8 mouse cellular contexts compared by ENCODE assay signal in genomic region chr19:45746153-45747020, GRCm38 (mm10). TPM values are rescaled to one million over a fixed set of nuclear protein-coding genes. Genes with fewer than 3 reads are reported as not detected.
DNase-seq lines count a peak whose midpoint lies in the region; ATAC-seq lines count a peak whose summit lies in the region.

No protein-coding gene starts in this region.

- H3K27me3 ChIP-seq in hindbrain, embryonic 11.5 days (ENCODE audit: control insufficient read depth, insufficient read depth, low read length): peaks cover 54% of the 10 kb centered on the region
- H3K27me3 ChIP-seq in lung, embryonic 15.5 days: peaks cover 52% of the 10 kb centered on the region

- no peak overlapping the region for H3K4me3 ChIP-seq in hindbrain, embryonic 11.5 days (ENCODE audit: low read depth, low read length)
- peak overlapping the region; percentile 5; the same call in 1 of the 2 replicates for H3K4me3 ChIP-seq in lung, embryonic 15.5 days

- H3K36me3 ChIP-seq in hindbrain, embryonic 11.5 days (ENCODE audit: control insufficient read depth, insufficient read depth, low read length): no peaks in the 10 kb centered on the region; the same call in 1 of the 2 replicates
- H3K36me3 ChIP-seq in lung, embryonic 15.5 days: peaks cover 3% of the 10 kb centered on the region; the same call in 1 of the 2 replicates

- H3K27ac ChIP-seq in hindbrain, embryonic 11.5 days (ENCODE audit: low read depth, low read length): no peak overlapping the region
- H3K27ac ChIP-seq in lung, embryonic 15.5 days: no peak overlapping the region

- peaks cover 11% of the 10 kb centered on the region for H3K4me1 ChIP-seq in hindbrain, embryonic 11.5 days (replicated peaks; ENCODE audit: control insufficient read depth, insufficient read depth, low read length)
- peaks cover 53% of the 10 kb centered on the region for H3K4me1 ChIP-seq in lung, embryonic 15.5 days

- peak; percentile 58; the same call in 1 of the 2 replicates for ATAC-seq in hindbrain, embryonic 11.5 days (ENCODE audit: low FRiP score)
- ATAC-seq in lung, embryonic 15.5 days (ENCODE audit: borderline replicate concordance, extremely low read depth, low FRiP score, low TSS enrichment): no peak
- no peak for ATAC-seq in activated CD4-positive, CD25-positive, alpha-beta regulatory T cell, adult 4 months

- no peak overlapping the region for H3K4me2 ChIP-seq in hindbrain, embryonic 11.5 days (replicated peaks; ENCODE audit: low read depth, low read length)
- H3K4me2 ChIP-seq in lung, embryonic 15.5 days: peak overlapping the region; percentile 37

- peak; percentile 90 for DNase-seq in NIH3T3 (ENCODE audit: low read depth)
- DNase-seq in c-Kit-positive CD71-positive TER-119-negative erythroid progenitor cells, embryonic 14.5 days (ENCODE audit: low read depth): peak; percentile 77
- peak; percentile 83 for DNase-seq in forelimb bud, embryonic 11.5 days (ENCODE audit: low read depth, low spot score)
- peak; percentile 87 for DNase-seq in hindbrain, embryonic 11.5 days (ENCODE audit: low spot score)
- DNase-seq in layer of hippocampus, adult 9-11 months: peak; percentile 60
- peak; percentile 55 to 59 for DNase-seq in right cerebral cortex, postnatal 36 days (ENCODE audit: low spot score in 2 of 2)

- no peak overlapping the region for H3K9ac ChIP-seq in hindbrain, embryonic 11.5 days (ENCODE audit: low read depth, low read length)
- 0 out of 2 replicates have a peak overlapping the region, but pooled peaks have one; percentile 16 for H3K9ac ChIP-seq in lung, embryonic 15.5 days

- H3K9me3 ChIP-seq in hindbrain, embryonic 11.5 days (ENCODE audit: control insufficient read depth, low read length): no peaks in the 10 kb centered on the region
- no peaks in the 10 kb centered on the region for H3K9me3 ChIP-seq in lung, embryonic 15.5 days

- 7% methylated on average over 29 of the region's 29 CpGs for WGBS in hindbrain, embryonic 11.5 days
- 11% methylated on average over 29 of the region's 29 CpGs for WGBS in lung, embryonic 15.5 days

RNA-seq across cellular contexts. Expression of gene Npm3, which starts 3.0 kb away (rescaled TPM):
- polyA plus RNA-seq in hindbrain, embryonic 11.5 days (2014; fragmentation: Nextera tagmentation; extraction: Ambion mirVana): 7.4 and 8.8 TPM in 2 replicates
- 17.0 and 17.2 TPM in 2 replicates for polyA plus RNA-seq in lung, embryonic 15.5 days (2015; fragmentation: Nextera tagmentation; extraction: Ambion mirVana)
- polyA plus RNA-seq in activated CD4-positive, CD25-positive, alpha-beta regulatory T cell, adult 4 months (2017; shearing (Covaris generic)): 10 to 100 TPM; 26.7 to 70.7 TPM

RNA-seq across cellular contexts. Expression of gene Fgf8, which starts 3.7 kb away (rescaled TPM):
- 4.6 and 5.7 TPM in 2 replicates for polyA plus RNA-seq in hindbrain, embryonic 11.5 days (2014; fragmentation: Nextera tagmentation; extraction: Ambion mirVana)
- polyA plus RNA-seq in lung, embryonic 15.5 days (2015; fragmentation: Nextera tagmentation; extraction: Ambion mirVana): not detected in 2 replicates
- not detected for polyA plus RNA-seq in activated CD4-positive, CD25-positive, alpha-beta regulatory T cell, adult 4 months (2017; shearing (Covaris generic))

RNA-seq across cellular contexts. Expression of gene Mgea5, which starts 37.2 kb away (rescaled TPM):
- polyA plus RNA-seq in hindbrain, embryonic 11.5 days (2014; fragmentation: Nextera tagmentation; extraction: Ambion mirVana): 75.6 and 93.2 TPM in 2 replicates
- 44.7 and 51.9 TPM in 2 replicates for polyA plus RNA-seq in lung, embryonic 15.5 days (2015; fragmentation: Nextera tagmentation; extraction: Ambion mirVana)
- polyA plus RNA-seq in activated CD4-positive, CD25-positive, alpha-beta regulatory T cell, adult 4 months (2017; shearing (Covaris generic)): 100 to 1,000 TPM; 146 to 151 TPM
